In genomic region chr2:163875484-163875883, GRCm38 (mm10) we compare ENCODE assay signal across 12 mouse cellular contexts. TPM values are rescaled to one million over a fixed set of nuclear protein-coding genes. Genes with fewer than 3 reads are reported as not detected.
DNase-seq lines count a peak whose midpoint lies in the region; ATAC-seq lines count a peak whose summit lies in the region.
"Had no signal": no experiment of that assay in that cellular context is flagged by ENCODE, and none has a peak within 500 bp of the region (broad histone marks: within the 10 kb centered on the region; RNA-seq: fewer than 3 reads in every experiment).

No protein-coding gene starts in this region.

- intact Hi-C loops in heart, postnatal 14 days (cut with DNase I): no loop called here

- no peaks in the 10 kb centered on the region for H3K36me3 ChIP-seq in heart, embryonic 16.5 days (ENCODE audit: control insufficient read depth, insufficient read depth)
- no peaks in the 10 kb centered on the region for H3K36me3 ChIP-seq in midbrain, embryonic 10.5 days

- H3K27me3 ChIP-seq in heart, embryonic 16.5 days (ENCODE audit: control insufficient read depth, insufficient read depth, low read length): 0 out of 2 replicates have a peak, but pooled peaks cover 3% of the 10 kb centered on the region
- peaks cover 12% of the 10 kb centered on the region for H3K27me3 ChIP-seq in midbrain, embryonic 10.5 days (ENCODE audit: low read depth, poor library complexity, severe bottlenecking)

- H3K27ac ChIP-seq in heart, embryonic 16.5 days (ENCODE audit: low read length): no peak overlapping the region
- H3K27ac ChIP-seq in midbrain, embryonic 10.5 days (replicated peaks): peak overlapping the region; percentile 62

- H3K4me2 ChIP-seq in heart, embryonic 16.5 days (ENCODE audit: low read depth, low read length): no peak overlapping the region

- H3K4me3 ChIP-seq in heart, embryonic 16.5 days (ENCODE audit: low read length): no peak overlapping the region
- H3K4me3 ChIP-seq in midbrain, embryonic 10.5 days: no peak overlapping the region

- H3K9ac ChIP-seq in heart, embryonic 16.5 days (ENCODE audit: low read length): no peak overlapping the region

- H3K4me1 ChIP-seq in heart, embryonic 16.5 days (ENCODE audit: control insufficient read depth, insufficient read depth, low read length): no peaks in the 10 kb centered on the region
- H3K4me1 ChIP-seq in midbrain, embryonic 10.5 days: peaks cover 38% of the 10 kb centered on the region

- 50% methylated on average over 7 of the region's 7 CpGs for WGBS in heart, embryonic 16.5 days
- 84% methylated on average over 7 of the region's 7 CpGs for WGBS in midbrain, embryonic 10.5 days

- DNase-seq in heart, postnatal 14 days: no peak
- peak; percentile 47 for DNase-seq in right cerebral cortex, adult 18-20 months
- DNase-seq in right cerebral cortex, postnatal 36 days (ENCODE audit: low spot score in 2 of 2): no peak
- DNase-seq in midbrain, embryonic 10.5 days (ENCODE audit: low spot score): no peak
- no peak for DNase-seq in embryo, embryonic 11 days
- no peak for DNase-seq in gastrocnemius, adult 18-20 months (ENCODE audit: low spot score)
- DNase-seq: thymus, adult 2 months had no signal

- ATAC-seq in heart, embryonic 16.5 days (replicated peaks; ENCODE audit: extremely low read depth, insufficient read depth, low FRiP score): peak; percentile 30; the same call in 1 of the 2 replicates
- no peak for ATAC-seq in CD4-positive, CD25-positive, alpha-beta regulatory T cell, adult 4 months

- no peaks in the 10 kb centered on the region for H3K9me3 ChIP-seq in heart, embryonic 16.5 days (replicated peaks; ENCODE audit: control insufficient read depth, low read length)
- H3K9me3 ChIP-seq in midbrain, embryonic 10.5 days (replicated peaks): no peaks in the 10 kb centered on the region

RNA-seq across cellular contexts. Expression of gene Kcnk15, which starts 22.0 kb away (rescaled TPM):
- polyA plus RNA-seq in heart, embryonic 16.5 days (2015; fragmentation: Nextera tagmentation; extraction: Ambion mirVana): not detected in 2 replicates
- not detected for total RNA-seq in heart, postnatal 14 days (2021)
- polyA plus RNA-seq in midbrain, embryonic 10.5 days (2016; fragmentation: Nextera tagmentation; extraction: Ambion mirVana): not detected in 2 replicates
- polyA plus RNA-seq in CD4-positive, CD25-positive, alpha-beta regulatory T cell, adult 4 months (2017; shearing (Covaris generic)): not detected
- not detected for total RNA-seq in gastrocnemius, adult 18-20 months (2021)
- total RNA-seq: ES-E14; heart, postnatal 25 days had no signal
- polyA plus RNA-seq: thymus, adult 2 months had no signal

RNA-seq across cellular contexts. Expression of gene Rims4, which starts 43.0 kb away (rescaled TPM):
- polyA plus RNA-seq in heart, embryonic 16.5 days (2015; fragmentation: Nextera tagmentation; extraction: Ambion mirVana): 0.12 and 0.31 TPM in 2 replicates
- total RNA-seq in heart, postnatal 14 days (2021): under 1 TPM; 0.10 to 0.15 TPM
- 0.98 and 2.1 TPM in 2 replicates for polyA plus RNA-seq in midbrain, embryonic 10.5 days (2016; fragmentation: Nextera tagmentation; extraction: Ambion mirVana)
- polyA plus RNA-seq in CD4-positive, CD25-positive, alpha-beta regulatory T cell, adult 4 months (2017; shearing (Covaris generic)): not detected
- total RNA-seq in gastrocnemius, adult 18-20 months (2021): 1 to 10 TPM; 1.4 to 3.2 TPM

RNA-seq across cellular contexts. Expression of gene Ccn5, which starts 54.8 kb away (rescaled TPM):
- polyA plus RNA-seq in heart, embryonic 16.5 days (2015; fragmentation: Nextera tagmentation; extraction: Ambion mirVana): 1.3 and 1.7 TPM in 2 replicates
- under 1 TPM; 0.29 to 0.88 TPM for total RNA-seq in heart, postnatal 14 days (2021)
- 0.39 and 0.60 TPM in 2 replicates for polyA plus RNA-seq in midbrain, embryonic 10.5 days (2016; fragmentation: Nextera tagmentation; extraction: Ambion mirVana)
- not detected for polyA plus RNA-seq in CD4-positive, CD25-positive, alpha-beta regulatory T cell, adult 4 months (2017; shearing (Covaris generic))
- under 1 TPM; 0.82 to 0.95 TPM for total RNA-seq in gastrocnemius, adult 18-20 months (2021)
- total RNA-seq: layer of hippocampus, adult 18-20 months had no signal
